Mouse (Mus musculus) limb, embryonic 14.5 days (tissue): ENCODE results near the gene Ptpn5. TPM values are rescaled to one million over a fixed set of nuclear protein-coding genes. Genes with fewer than 3 reads are reported as not detected.

Source experiments
- ATAC-seq: fragments of 200-750 bp; cut with Nextera tagmentation; 2 replicates; pipeline ENCODE4 v1.8.0; 2017; ENCODE audit warnings: low read depth, moderate number of reproducible peaks, moderate TSS enrichment; ENCODE audit not compliant: low FRiP score
- DNase-seq: peaks from one replicate; pipeline ENCODE4 v3.0.0-alpha.2; 2015; ENCODE audit warnings: low spot score
- H3K27ac ChIP-seq: fragments of 300-500 bp; sonication (generic); replicated peaks from 2 replicates; pipeline ENCODE4 v1.5.1; 2014; ENCODE audit warnings: low read depth, mild to moderate bottlenecking, low read length, moderate library complexity, mixed read lengths
- H3K27me3 ChIP-seq: fragments of 300-500 bp; sonication (generic); 2 replicates; pipeline ENCODE4 v1.6.1; 2014; ENCODE audit warnings: low read length, mixed read lengths; ENCODE audit not compliant: control insufficient read depth, insufficient read depth
- H3K36me3 ChIP-seq: fragments of 300-500 bp; sonication (generic); 2 replicates; pipeline ENCODE4 v1.6.1; 2014; ENCODE audit warnings: mild to moderate bottlenecking, low read length, moderate library complexity, mixed read lengths; ENCODE audit not compliant: control insufficient read depth, insufficient read depth
- H3K4me1 ChIP-seq: fragments of 300-500 bp; sonication (generic); 2 replicates; pipeline ENCODE4 v1.6.1; 2014; ENCODE audit warnings: antibody characterized with exemption, low read length, mixed read lengths; ENCODE audit not compliant: control insufficient read depth, insufficient read depth
- H3K4me2 ChIP-seq: fragments of 300-500 bp; sonication (generic); replicated peaks from 2 replicates; pipeline ENCODE4 v1.6.1; 2014; ENCODE audit warnings: low read depth, mild to moderate bottlenecking, low read length, moderate library complexity; ENCODE audit not compliant: severe bottlenecking
- H3K4me3 ChIP-seq: fragments of 300-500 bp; sonication (generic); replicated peaks from 2 replicates; pipeline ENCODE4 v1.5.1; 2014; ENCODE audit warnings: low read length
- H3K9ac ChIP-seq: fragments of 300-500 bp; sonication (generic); 2 replicates; pipeline ENCODE4 v1.6.1; 2014; ENCODE audit warnings: mild to moderate bottlenecking, low read depth, low read length, moderate library complexity; ENCODE audit not compliant: severe bottlenecking
- H3K9me3 ChIP-seq: fragments of 300-500 bp; sonication (generic); 2 replicates; pipeline ENCODE4 v1.6.1; 2016; ENCODE audit warnings: low read length; ENCODE audit not compliant: control insufficient read depth
- POLR2A ChIP-seq: fragments of 200-500 bp; IDR thresholded peaks from 2 replicates; pipeline ENCODE4 v1.8.0; 2012; ENCODE audit warnings: inconsistent platforms, mild to moderate bottlenecking, moderate library complexity, borderline replicate concordance; ENCODE audit not compliant: insufficient read depth, insufficient read length; ENCODE audit errors: extremely low read depth
- WGBS: fragments of 180-500 bp; shearing (Covaris S2); extraction: QIAGEN DNeasy Blood & Tissue Kit; methylation state at CpG from one replicate; pipeline ENCODE4 v1.1.7; 2014; 5-methylcytosine and 5-hydroxymethylcytosine counted together
- polyA plus RNA-seq, 2 experiments: library from polyadenylated mRNA; depleted of rRNA in 1 of 2; stranded (reverse) in 1 of 2; unstranded in 1 of 2; fragments of >200 nt; fragmentation: Nextera tagmentation in 1 of 2; extraction: Ambion mirVana in 1 of 2; gene quantifications; 2 replicates each; pipeline versions ENCODE4 v1.2.1 to v1.2.3; 2012 to 2014

Ptpn5 gene
- polyA plus RNA-seq, 2 experiments = 0.22 to 0.74 TPM

- H3K9me3 ChIP-seq = no peaks in the 10 kb centered on the region
- TF ChIP-seq POLR2A = no peak
- no peak for ATAC-seq
- H3K27ac ChIP-seq = no peak overlapping the region
- H3K27me3 ChIP-seq = no peaks in the 10 kb centered on the region
- 44% methylated on average over 6 of the region's 6 CpGs for WGBS
- no peak overlapping the region for H3K4me3 ChIP-seq
- no peak for DNase-seq
- H3K9ac ChIP-seq = no peak overlapping the region
- H3K4me2 ChIP-seq = no peak overlapping the region
- no peaks in the 10 kb centered on the region for H3K4me1 ChIP-seq
- H3K36me3 ChIP-seq = no peaks in the 10 kb centered on the region
Measured at GRCm38 (mm10) chr7:47144299-47144698, 10.8 kb upstream of the Ptpn5 start.

DNA sequence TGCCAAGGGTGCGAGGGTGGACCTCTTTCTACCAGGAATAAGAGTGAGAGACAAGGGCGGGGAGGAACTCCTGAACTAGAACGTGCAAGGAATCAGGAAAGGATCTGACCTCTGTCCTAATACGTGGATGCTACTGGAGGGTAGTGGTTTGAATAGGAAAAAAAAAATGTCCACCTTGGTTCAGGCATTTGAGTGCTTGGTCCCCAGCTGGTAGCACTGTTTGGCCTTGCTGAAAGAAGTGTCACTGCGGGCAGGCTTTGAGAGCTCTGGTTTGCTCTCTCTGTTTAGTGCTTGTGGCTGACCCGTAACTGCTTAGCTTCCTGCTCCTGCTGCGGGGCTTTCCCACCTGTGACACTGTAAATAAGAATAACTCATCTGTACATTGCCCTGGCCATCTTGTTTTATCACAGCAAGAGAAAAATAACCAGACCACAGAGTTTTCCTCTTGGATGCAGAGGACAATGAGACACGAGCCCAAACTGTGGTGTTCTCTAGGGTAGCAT lies 6.4 kb upstream of the Ptpn5 start:
- Histone ChIP-seq H3K27ac (no peak overlapping the region), H3K4me3 (no peak overlapping the region), H3K9me3 (no peaks in the 10 kb centered on the region), H3K36me3 (no peaks in the 10 kb centered on the region), H3K27me3 (peaks cover 1% of the 10 kb centered on the region; the same call in 1 of the 2 replicates), H3K9ac (no peak overlapping the region), H3K4me1 (no peaks in the 10 kb centered on the region), H3K4me2 (no peak overlapping the region)
- no peak for TF ChIP-seq POLR2A
- WGBS = 79% methylated on average over 8 of the region's 8 CpGs
- ATAC-seq (no peak), DNase-seq (no peak)

GRCm38 (mm10) chr7:47134570-47134969 lies 1.1 kb upstream of the Ptpn5 start:
- WGBS = 39% methylated on average over 5 of the region's 5 CpGs
- Histone ChIP-seq H3K27ac (no peak overlapping the region), H3K9ac (no peak overlapping the region), H3K4me3 (no peak overlapping the region), H3K9me3 (no peaks in the 10 kb centered on the region), H3K36me3 (no peaks in the 10 kb centered on the region), H3K27me3 (peaks cover 48% of the 10 kb centered on the region), H3K4me1 (peaks cover 6% of the 10 kb centered on the region), H3K4me2 (no peak overlapping the region)
- DNase-seq (no peak), ATAC-seq (no peak)
- TF ChIP-seq POLR2A = no peak

DNA sequence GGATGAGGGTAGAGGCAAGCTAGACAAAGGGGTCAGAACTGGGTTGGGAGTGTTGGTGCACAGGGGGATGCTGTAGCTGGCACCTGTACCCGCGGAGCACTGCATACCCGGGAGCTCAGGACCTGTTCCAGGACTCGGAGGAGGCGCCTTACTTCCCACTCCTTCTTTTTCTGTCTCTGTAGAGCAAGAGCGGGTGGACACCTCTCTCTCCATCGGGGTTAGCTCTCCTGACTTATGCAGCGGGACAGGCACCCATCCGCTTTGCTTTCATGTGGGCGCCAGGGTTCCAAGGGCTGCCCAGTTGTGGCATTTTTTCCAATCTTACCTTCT lies 588 bp downstream of the Ptpn5 start:
- TF ChIP-seq POLR2A = no peak
- no peak overlapping the region for H3K27ac ChIP-seq
- H3K4me2 ChIP-seq = peak overlapping the region; percentile 99
- no peaks in the 10 kb centered on the region for H3K9me3 ChIP-seq
- H3K4me1 ChIP-seq = peaks cover 6% of the 10 kb centered on the region
- peak overlapping the region; percentile 56 for H3K4me3 ChIP-seq
- WGBS = 0% methylated on average over 10 of the region's 10 CpGs
- ATAC-seq (no peak), DNase-seq (no peak)
- H3K27me3 ChIP-seq = peaks cover 48% of the 10 kb centered on the region
- H3K36me3 ChIP-seq = no peaks in the 10 kb centered on the region
- 0 out of 2 replicates have a peak overlapping the region, but pooled peaks have one; percentile 21 for H3K9ac ChIP-seq

GRCm38 (mm10) chr7:47132180-47132930 lies 1.1 kb downstream of the Ptpn5 start:
- no peak for TF ChIP-seq POLR2A
- peak; percentile 57; the same call in 1 of the 2 replicates for ATAC-seq
- no peak for DNase-seq
- peak overlapping the region; percentile 99 for H3K4me2 ChIP-seq
- WGBS = under 1% methylated on average over 42 of the region's 65 CpGs
- H3K27me3 ChIP-seq = peaks cover 48% of the 10 kb centered on the region
- H3K9me3 ChIP-seq = no peaks in the 10 kb centered on the region
- peak overlapping the region; percentile 61 for H3K9ac ChIP-seq
- peak overlapping the region; percentile 56 for H3K4me3 ChIP-seq
- H3K36me3 ChIP-seq = no peaks in the 10 kb centered on the region
- no peak overlapping the region for H3K27ac ChIP-seq
- peaks cover 6% of the 10 kb centered on the region for H3K4me1 ChIP-seq
